Mouse (Mus musculus) limb, embryonic 13.5 days (tissue): ENCODE measurements around the gene Xpot. TPM values are rescaled to one million over a fixed set of nuclear protein-coding genes. Genes with fewer than 3 reads are reported as not detected.

Experiments used
- ATAC-seq: fragments of 200-750 bp; cut with Nextera tagmentation; 2 replicates; pipeline ENCODE4 v1.8.0; 2017; ENCODE audit warnings: low read depth, moderate number of reproducible peaks, moderate TSS enrichment; ENCODE audit not compliant: low FRiP score
- H3K27ac ChIP-seq: fragments of 300-500 bp; sonication (generic); 2 replicates; pipeline ENCODE4 v1.5.1; 2015; ENCODE audit warnings: inconsistent platforms, mild to moderate bottlenecking, moderate library complexity
- H3K27me3 ChIP-seq: fragments of 300-500 bp; sonication (generic); 2 replicates; pipeline ENCODE4 v1.6.1; 2015; ENCODE audit warnings: mild to moderate bottlenecking, inconsistent platforms
- H3K36me3 ChIP-seq: fragments of 300-500 bp; sonication (generic); 2 replicates; pipeline ENCODE4 v1.6.1; 2015; ENCODE audit warnings: inconsistent platforms, mild to moderate bottlenecking, moderate library complexity
- H3K4me1 ChIP-seq: fragments of 300-500 bp; sonication (generic); 2 replicates; pipeline ENCODE4 v1.6.1; 2015; ENCODE audit warnings: inconsistent platforms
- H3K4me2 ChIP-seq: fragments of 300-500 bp; sonication (generic); replicated peaks from 2 replicates; pipeline ENCODE4 v1.6.1; 2015; ENCODE audit warnings: inconsistent platforms, mild to moderate bottlenecking, moderate library complexity
- H3K4me3 ChIP-seq: fragments of 300-500 bp; sonication (generic); 2 replicates; pipeline ENCODE4 v1.5.1; 2015; ENCODE audit warnings: moderate library complexity, mild to moderate bottlenecking, inconsistent platforms
- H3K9ac ChIP-seq: fragments of 300-500 bp; sonication (generic); 2 replicates; pipeline ENCODE4 v1.6.1; 2015; ENCODE audit warnings: mild to moderate bottlenecking, inconsistent platforms
- H3K9me3 ChIP-seq: fragments of 300-500 bp; sonication (generic); 2 replicates; pipeline ENCODE4 v1.6.1; 2016; ENCODE audit warnings: inconsistent platforms
- WGBS: fragments of 180-500 bp; shearing (Covaris S2); methylation state at CpG from one replicate; pipeline ENCODE4 v1.1.7; 2015; 5-methylcytosine and 5-hydroxymethylcytosine counted together
- polyA plus RNA-seq: library from polyadenylated mRNA; unstranded; fragments of >200 nt; fragmentation: Nextera tagmentation; extraction: Ambion mirVana; gene quantifications from 2 replicates; pipeline ENCODE4 v1.2.1, GENCODE M21; 2015

The Xpot gene
- polyA plus RNA-seq, 1 experiment from 2014 or later = 45.8 TPM

DNA sequence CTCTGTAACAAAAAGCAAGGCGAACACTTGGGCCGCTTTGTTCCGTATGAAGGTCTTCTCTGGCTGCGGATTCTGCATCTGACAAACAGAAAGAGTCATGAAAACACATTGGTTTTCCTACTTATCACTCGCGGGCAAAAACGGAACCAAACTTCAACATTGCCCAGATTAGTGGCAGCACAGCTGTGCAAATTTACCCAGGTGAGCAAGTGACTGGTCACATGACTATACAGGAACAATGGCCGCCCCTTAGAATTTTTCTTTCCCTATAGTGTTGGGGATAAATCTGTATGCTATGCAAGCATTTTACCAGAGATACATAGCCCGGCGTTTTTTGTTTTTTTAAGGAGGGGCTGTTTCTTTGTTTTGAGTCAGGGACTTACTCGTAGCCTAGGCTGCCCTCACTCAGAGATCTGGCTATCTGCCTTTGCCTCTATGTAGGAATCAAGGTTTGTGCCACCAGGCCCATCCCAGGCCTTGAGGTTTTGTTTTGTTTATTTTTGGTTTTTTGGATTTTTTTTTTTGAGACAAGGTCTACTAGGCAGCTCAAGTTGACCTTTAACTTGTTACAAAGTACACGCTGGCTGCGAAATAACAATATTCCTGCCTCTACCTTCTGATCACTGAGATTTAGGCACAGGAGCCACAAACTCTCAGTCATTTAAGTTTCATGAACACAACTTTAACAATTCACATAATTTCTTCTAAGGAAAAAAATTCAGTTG lies 10.8 kb downstream of the Xpot start:
- no peaks in the 10 kb centered on the region for H3K4me1 ChIP-seq
- peaks cover 92% of the 10 kb centered on the region for H3K36me3 ChIP-seq
- H3K9ac ChIP-seq = no peak overlapping the region
- no peak overlapping the region for H3K4me3 ChIP-seq
- no peak overlapping the region for H3K4me2 ChIP-seq
- 94% methylated on average over 13 of the region's 13 CpGs for WGBS
- no peak overlapping the region for H3K27ac ChIP-seq
- H3K27me3 ChIP-seq = no peaks in the 10 kb centered on the region
- ATAC-seq = no peak
- H3K9me3 ChIP-seq = no peaks in the 10 kb centered on the region

DNA sequence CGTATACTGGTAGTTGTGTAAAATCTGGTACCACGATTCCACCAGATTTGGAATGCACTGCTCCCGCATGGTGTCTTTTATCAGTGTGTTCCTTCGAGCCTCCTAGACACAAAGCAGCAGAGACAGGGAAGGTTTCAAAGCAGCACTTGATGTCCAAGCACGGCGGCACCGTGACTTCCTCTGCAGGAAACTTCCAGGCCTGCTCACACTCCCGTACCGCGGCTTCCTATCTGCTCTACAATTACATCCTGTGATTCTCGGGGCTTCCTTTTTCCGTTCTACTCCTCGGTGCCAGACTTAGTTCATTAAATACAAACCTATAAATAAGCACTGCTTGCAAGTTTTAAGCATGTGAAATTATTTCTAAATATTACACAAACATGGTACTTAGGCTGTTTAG lies 12.6 kb downstream of the Xpot start:
- no peak overlapping the region for H3K9ac ChIP-seq
- H3K9me3 ChIP-seq = no peaks in the 10 kb centered on the region
- no peaks in the 10 kb centered on the region for H3K27me3 ChIP-seq
- ATAC-seq = no peak
- no peak overlapping the region for H3K4me3 ChIP-seq
- no peak overlapping the region for H3K27ac ChIP-seq
- no peaks in the 10 kb centered on the region for H3K4me1 ChIP-seq
- H3K4me2 ChIP-seq = no peak overlapping the region
- WGBS = 91% methylated on average over 13 of the region's 13 CpGs
- H3K36me3 ChIP-seq = peaks cover 92% of the 10 kb centered on the region

DNA sequence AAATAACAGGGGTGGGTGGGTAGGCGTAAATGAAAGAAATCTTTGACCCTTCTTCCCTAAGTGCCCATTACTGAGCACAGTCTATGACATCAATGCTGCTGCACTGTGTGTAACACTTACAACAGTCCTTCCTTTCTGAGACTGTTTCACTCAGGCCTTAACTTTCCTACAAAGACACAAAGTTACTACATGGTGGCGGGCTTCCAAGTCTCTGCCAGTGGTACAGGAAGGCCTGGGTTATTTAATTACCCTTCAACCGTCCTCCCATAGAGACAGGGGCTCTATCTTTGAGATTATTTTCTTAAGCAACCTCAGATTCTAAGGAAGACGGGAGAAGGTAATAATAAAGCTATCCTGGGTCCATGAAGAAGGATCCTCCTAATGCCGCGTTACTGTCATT lies 13.7 kb downstream of the Xpot start:
- H3K9ac ChIP-seq = no peak overlapping the region
- ATAC-seq = no peak

DNA sequence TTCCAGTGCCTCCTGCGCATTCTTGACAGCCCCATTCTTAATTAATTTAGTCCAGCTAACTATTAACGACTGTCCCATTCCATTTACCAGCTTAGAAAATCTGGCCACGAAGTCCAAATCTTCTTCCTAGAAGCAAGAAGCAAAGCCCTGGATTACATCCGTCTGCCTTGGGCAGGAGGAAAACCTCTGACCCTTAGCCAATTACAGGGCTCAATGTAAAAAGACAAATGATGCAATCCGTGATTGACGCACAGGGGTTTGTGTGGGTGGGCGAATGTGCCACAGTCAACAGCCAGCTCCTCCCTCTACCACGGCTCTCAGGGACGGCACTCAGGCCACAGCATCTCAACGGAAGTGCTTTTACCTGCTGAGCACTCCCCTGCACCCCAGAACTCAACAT lies 14.5 kb downstream of the Xpot start:
- 85% methylated on average over 10 of the region's 10 CpGs for WGBS
- Histone ChIP-seq H3K27ac (no peak overlapping the region), H3K4me2 (no peak overlapping the region), H3K9ac (no peak overlapping the region), H3K27me3 (no peaks in the 10 kb centered on the region), H3K36me3 (peaks cover 91% of the 10 kb centered on the region), H3K4me3 (no peak overlapping the region), H3K4me1 (no peaks in the 10 kb centered on the region), H3K9me3 (no peaks in the 10 kb centered on the region)
- ATAC-seq = no peak

More for the DNA sequence above, 13.7 kb downstream of the Xpot start:
- no peaks in the 10 kb centered on the region for H3K27me3 ChIP-seq
- peaks cover 91% of the 10 kb centered on the region for H3K36me3 ChIP-seq
- no peaks in the 10 kb centered on the region for H3K4me1 ChIP-seq
- H3K27ac ChIP-seq = no peak overlapping the region
- 87% methylated on average over 6 of the region's 6 CpGs for WGBS
- no peak overlapping the region for H3K4me2 ChIP-seq
- no peak overlapping the region for H3K4me3 ChIP-seq
- H3K9me3 ChIP-seq = no peaks in the 10 kb centered on the region

DNA sequence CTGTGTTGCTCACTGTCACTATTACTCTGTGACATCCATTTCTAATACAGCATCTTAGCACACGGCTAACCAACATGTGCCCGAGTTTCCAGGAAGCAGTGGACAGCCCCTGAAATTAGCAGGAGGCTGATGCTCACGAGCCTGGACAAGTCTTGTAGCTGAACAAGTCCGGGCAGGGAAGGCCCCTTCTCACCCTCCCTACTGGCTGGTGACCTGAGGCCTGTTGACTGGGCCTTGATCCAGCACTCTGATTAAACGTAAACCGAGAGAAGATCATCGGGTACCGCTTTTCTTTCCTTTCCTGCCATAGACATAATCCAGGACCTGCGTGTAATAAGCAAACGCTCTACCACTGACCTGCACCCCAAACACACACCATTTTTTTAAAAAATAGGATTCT lies 18.0 kb downstream of the Xpot start:
- H3K4me3 ChIP-seq = no peak overlapping the region
- no peaks in the 10 kb centered on the region for H3K4me1 ChIP-seq
- H3K9ac ChIP-seq = no peak overlapping the region
- no peak for ATAC-seq
- no peaks in the 10 kb centered on the region for H3K27me3 ChIP-seq
- H3K27ac ChIP-seq = no peak overlapping the region
- peaks cover 93% of the 10 kb centered on the region for H3K36me3 ChIP-seq
- 88% methylated on average over 10 of the region's 10 CpGs for WGBS
- H3K4me2 ChIP-seq = no peak overlapping the region
- H3K9me3 ChIP-seq = no peaks in the 10 kb centered on the region

DNA sequence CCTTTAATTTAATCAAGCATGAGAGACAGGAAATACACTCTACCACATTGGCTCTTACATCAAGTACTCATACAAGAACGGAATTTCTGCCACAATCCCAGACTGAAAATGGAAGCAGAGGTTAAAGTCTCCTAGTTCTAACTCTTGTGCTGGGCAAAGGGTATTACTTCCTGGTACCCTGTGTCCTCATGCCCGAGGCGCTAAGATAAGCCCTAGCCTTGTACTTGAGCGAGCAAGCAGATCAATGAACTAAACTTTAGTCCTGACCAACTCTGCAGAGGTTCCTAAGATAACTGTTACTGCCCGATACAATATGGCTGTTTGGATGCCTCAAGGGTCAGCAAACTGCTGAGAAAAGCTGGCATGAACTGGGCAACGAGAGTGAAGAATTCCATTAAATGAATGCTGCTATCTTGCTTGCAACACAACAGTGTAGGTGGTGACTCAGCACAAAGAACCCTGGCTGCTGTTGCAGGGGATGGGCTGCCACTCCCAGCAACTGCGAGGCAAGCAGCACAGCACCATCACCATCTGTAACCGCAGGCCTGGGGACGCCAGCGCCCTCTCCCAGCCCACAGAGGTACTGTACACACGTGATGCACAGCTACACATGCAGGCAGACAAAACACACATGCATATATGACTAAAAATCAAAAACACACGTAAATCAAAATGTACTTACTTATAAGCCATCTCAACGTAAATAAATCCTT lies 21.3 kb downstream of the Xpot start:
- no peaks in the 10 kb centered on the region for H3K4me1 ChIP-seq
- H3K9ac ChIP-seq = no peak overlapping the region
- H3K4me2 ChIP-seq = no peak overlapping the region
- H3K27me3 ChIP-seq = no peaks in the 10 kb centered on the region
- H3K4me3 ChIP-seq = no peak overlapping the region
- no peak for ATAC-seq
- WGBS = 96% methylated on average over 13 of the region's 13 CpGs
- no peaks in the 10 kb centered on the region for H3K9me3 ChIP-seq
- peaks cover 97% of the 10 kb centered on the region for H3K36me3 ChIP-seq
- no peak overlapping the region for H3K27ac ChIP-seq

DNA sequence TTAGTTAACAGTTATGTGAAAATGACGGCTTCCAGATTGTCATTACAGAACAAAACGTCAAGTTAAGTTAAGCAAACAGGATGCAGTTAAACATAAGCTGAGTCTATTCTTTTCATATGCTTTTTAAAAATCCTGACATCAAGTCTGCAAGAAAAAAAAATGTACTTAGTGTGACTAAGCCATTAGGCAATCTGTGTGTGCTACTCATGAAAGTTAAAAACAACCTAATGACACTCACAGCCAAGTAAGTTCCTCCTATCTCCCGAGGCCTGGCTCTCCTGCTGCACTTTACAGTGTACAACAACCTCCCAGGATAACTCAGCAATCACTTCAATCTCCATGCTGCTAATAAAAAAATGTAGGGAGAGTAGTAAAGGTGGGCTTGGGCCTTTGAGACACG lies 22.6 kb downstream of the Xpot start:
- 84% methylated on average over 4 of the region's 4 CpGs for WGBS
- no peak for ATAC-seq

DNA sequence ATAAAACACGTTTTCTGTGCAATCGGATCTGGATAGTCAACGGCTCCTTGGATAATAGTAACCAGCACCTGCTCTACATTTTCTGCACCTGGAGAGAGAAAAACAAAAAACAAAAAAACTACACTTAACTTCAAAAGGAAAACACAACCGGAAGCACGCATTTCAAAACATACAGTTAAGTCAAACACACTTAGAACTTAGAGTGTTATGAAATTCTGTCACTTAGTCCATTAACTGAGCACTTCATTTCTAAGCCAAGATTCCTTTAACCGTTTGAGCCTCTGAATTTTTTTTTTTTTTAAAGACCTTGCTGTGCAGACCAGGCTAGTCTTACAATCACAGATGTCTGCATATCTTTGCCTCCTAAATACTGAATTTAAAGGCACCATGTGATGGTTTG lies 24.9 kb downstream of the Xpot start:
- H3K4me3 ChIP-seq = no peak overlapping the region
- no peaks in the 10 kb centered on the region for H3K4me1 ChIP-seq
- WGBS = 72% methylated on average over 6 of the region's 6 CpGs
- H3K27me3 ChIP-seq = no peaks in the 10 kb centered on the region
- H3K9ac ChIP-seq = no peak overlapping the region
- peaks cover 99% of the 10 kb centered on the region for H3K36me3 ChIP-seq
- ATAC-seq = peak; percentile 38; the same call in 1 of the 2 replicates
- H3K27ac ChIP-seq = no peak overlapping the region; the same call in 1 of the 2 replicates
- no peaks in the 10 kb centered on the region for H3K9me3 ChIP-seq
- H3K4me2 ChIP-seq = no peak overlapping the region

More for the DNA sequence above, 22.6 kb downstream of the Xpot start:
- Histone ChIP-seq H3K4me2 (no peak overlapping the region), H3K36me3 (peaks cover 99% of the 10 kb centered on the region), H3K4me3 (no peak overlapping the region), H3K9ac (no peak overlapping the region), H3K4me1 (no peaks in the 10 kb centered on the region), H3K27me3 (no peaks in the 10 kb centered on the region), H3K9me3 (no peaks in the 10 kb centered on the region), H3K27ac (no peak overlapping the region)

DNA sequence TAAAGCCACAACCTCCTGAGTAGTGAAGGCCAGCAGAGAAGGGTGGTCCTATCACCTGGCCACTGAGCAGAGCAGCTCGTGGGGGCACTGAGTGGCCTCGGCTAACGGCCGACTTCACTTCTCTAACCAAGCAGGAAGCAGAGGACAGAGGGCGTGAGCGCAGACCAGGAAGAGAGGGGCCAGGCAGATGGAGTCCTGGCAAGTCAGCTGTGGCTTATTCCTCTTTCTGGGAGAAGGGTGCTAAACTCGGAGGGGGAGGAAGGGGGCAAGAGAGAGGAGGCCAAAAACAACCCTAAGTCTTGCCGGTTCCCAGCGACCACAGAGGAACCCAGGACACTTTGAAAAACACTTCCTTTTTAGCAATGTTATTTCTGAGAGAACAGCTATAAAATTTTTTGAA lies 29.6 kb downstream of the Xpot start:
- Histone ChIP-seq H3K4me1 (no peaks in the 10 kb centered on the region), H3K4me2 (no peak overlapping the region), H3K9me3 (no peaks in the 10 kb centered on the region), H3K27me3 (no peaks in the 10 kb centered on the region), H3K4me3 (no peak overlapping the region), H3K36me3 (peaks cover 95% of the 10 kb centered on the region), H3K27ac (no peak overlapping the region), H3K9ac (no peak overlapping the region)
- ATAC-seq = no peak
- 93% methylated on average over 9 of the region's 9 CpGs for WGBS

DNA sequence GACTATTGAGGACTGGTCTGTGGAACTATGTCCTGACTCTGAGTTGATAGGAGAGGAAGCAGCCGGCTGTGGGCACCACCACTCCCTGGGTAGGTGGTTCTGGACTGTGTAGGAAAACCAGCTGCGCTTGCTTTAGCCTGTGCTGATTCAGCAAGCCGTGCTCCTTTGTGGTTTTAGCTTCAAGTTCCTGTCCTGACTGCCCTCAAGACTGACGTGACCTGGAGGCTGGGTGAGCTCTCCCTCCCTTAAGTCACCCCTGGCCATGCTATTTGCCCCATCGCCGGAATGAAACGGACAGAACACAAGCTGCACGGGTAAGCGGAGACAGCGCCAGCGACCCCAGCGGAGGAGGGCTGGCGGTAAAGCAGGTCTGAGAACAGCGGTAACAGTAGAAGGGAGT lies 35.0 kb downstream of the Xpot start:
- Histone ChIP-seq H3K36me3 (peaks cover 64% of the 10 kb centered on the region), H3K9me3 (no peaks in the 10 kb centered on the region), H3K27me3 (no peaks in the 10 kb centered on the region), H3K4me2 (no peak overlapping the region), H3K9ac (0 out of 2 replicates have a peak overlapping the region, but pooled peaks have one; percentile 8), H3K27ac (no peak overlapping the region), H3K4me1 (no peaks in the 10 kb centered on the region), H3K4me3 (no peak overlapping the region)
- no peak for ATAC-seq
- 94% methylated on average over 14 of the region's 14 CpGs for WGBS

DNA sequence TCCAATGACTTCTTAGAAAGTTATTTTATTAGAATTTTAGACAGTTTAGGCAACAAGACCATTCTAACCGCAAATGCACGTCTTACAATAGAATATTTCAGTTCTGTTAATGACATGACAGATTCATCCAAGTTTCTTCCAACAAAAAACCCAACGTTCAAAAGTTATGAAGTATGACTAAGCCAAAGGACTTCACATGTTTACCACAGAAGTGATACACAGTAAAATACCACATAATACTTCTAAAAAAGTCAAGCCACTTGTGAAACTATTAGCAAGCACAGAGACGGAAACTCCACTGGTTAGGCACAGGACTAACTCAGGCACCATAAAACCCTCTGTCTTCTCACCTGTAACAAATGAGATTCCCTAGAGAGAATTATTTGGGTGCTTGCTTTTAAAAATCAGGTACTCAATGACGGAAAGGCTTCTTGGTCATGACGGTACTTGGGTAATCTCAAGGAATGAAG lies 38.7 kb downstream of the Xpot start:
- peak overlapping the region; percentile 81 for H3K4me2 ChIP-seq
- H3K9me3 ChIP-seq = no peaks in the 10 kb centered on the region
- peaks cover 48% of the 10 kb centered on the region for H3K36me3 ChIP-seq
- peak overlapping the region; percentile 90 for H3K9ac ChIP-seq
- peak overlapping the region; percentile 89 for H3K4me3 ChIP-seq
- no peaks in the 10 kb centered on the region for H3K27me3 ChIP-seq
- ATAC-seq = no peak
- H3K4me1 ChIP-seq = peaks cover 12% of the 10 kb centered on the region
- peak overlapping the region; percentile 61; the same call in 1 of the 2 replicates for H3K27ac ChIP-seq
- 61% methylated on average over 6 of the region's 6 CpGs for WGBS

DNA sequence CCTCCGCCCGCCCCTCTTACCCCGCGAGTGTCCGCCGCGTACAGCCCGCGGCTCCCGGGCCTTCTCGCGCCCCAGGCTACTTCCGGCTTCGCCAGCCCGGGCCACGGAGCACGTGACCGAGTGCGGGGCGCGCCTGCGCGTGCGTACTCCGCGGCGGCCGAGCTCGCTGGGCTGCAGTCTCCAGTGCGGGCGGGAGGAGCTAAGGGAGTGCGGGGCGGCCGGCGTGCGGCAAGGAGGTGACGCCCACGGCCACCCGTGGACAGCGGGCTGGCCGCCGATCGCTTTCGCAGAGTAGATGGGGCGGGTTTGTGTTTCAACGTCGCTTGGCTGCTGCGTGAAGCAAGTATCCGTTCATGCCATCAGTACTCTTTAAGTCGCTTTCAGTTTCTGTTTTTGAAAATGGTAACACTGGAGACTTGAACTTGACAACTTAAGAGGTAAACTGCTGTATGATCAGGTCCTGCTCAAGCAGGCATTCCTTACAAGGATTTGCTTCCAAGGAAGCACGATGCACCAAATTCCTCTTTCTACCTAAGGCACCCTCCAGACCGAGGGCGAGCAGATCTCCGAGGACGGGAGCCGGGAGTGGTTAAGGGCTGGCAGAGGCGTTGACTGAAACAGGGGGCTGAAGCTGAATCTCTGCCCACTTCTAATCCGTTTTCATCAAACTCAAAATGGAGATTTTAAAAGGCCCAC lies 39.3 kb downstream of the Xpot start, which contains the start of gene Tbk1:
TSS of gene Tbk1 (minus strand) at position 113 of the 696 bp plus-strand sequence.
- no peaks in the 10 kb centered on the region for H3K27me3 ChIP-seq
- peaks cover 12% of the 10 kb centered on the region for H3K4me1 ChIP-seq
- ATAC-seq = peak; percentile 98
- H3K9me3 ChIP-seq = no peaks in the 10 kb centered on the region
- H3K4me2 ChIP-seq = peak within 1 kb of the TSS; percentile 81
- under 1% methylated on average over 48 of the region's 58 CpGs for WGBS
- peak within 1 kb of the TSS; percentile 89 for H3K4me3 ChIP-seq
- H3K27ac ChIP-seq = peak within 1 kb of the TSS; percentile 61; the same call in 1 of the 2 replicates
- peaks cover 47% of the 10 kb centered on the region for H3K36me3 ChIP-seq
- peak within 1 kb of the TSS; percentile 90 for H3K9ac ChIP-seq
